In the genomic region with DNA sequence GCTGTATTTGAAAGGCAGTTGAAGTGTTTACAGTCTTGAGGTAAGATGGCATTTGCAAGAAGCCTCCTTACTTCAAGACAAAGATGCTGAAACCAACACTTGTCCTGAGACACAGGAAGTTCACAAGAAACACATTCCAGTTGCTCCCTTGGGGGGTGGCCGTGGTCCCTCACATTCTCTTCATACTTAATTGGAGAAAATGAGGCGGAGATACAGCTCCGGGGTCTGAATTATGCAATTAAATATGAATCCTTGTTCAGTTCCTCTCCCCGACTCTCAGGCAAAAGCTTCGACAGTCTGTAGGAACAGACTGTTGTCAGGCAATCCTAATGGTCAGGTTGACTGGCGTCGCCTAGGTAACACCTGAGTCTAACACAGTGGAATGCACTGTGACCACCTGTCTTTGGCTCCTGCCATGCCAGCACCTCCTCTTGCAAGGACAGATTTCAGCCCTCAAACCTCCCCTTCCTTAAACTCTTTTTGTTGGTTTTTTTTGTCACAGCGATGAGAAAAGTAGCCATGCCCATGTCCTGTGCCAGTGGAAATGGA, we compare ENCODE assay signal across 12 mouse cellular contexts.
DNase-seq lines count a peak whose midpoint lies in the region; ATAC-seq and TF ChIP-seq lines count a peak whose summit lies in the region.
"Had no signal": no experiment of that assay in that cellular context is flagged by ENCODE, and none has a peak within 500 bp of the region (broad histone marks: within the 10 kb centered on the region; RNA-seq: fewer than 3 reads in every experiment).

No protein-coding gene starts in this region.

- 80% methylated on average over 8 of the region's 8 CpGs for WGBS in heart, embryonic 16.5 days
- 82% methylated on average over 8 of the region's 8 CpGs for WGBS in heart, embryonic 11.5 days (ENCODE audit: insufficient replicate concordance)
- WGBS in lung, postnatal 0 days = 55% methylated on average over 8 of the region's 8 CpGs
- WGBS in forebrain, embryonic 15.5 days = 47% methylated on average over 8 of the region's 8 CpGs
- 68% methylated on average over 8 of the region's 8 CpGs for WGBS in neural tube, embryonic 13.5 days

- ATAC-seq in heart, embryonic 16.5 days (replicated peaks; ENCODE audit: extremely low read depth, insufficient read depth, low FRiP score) = no peak
- no peak for ATAC-seq in heart, embryonic 11.5 days (replicated peaks; ENCODE audit: insufficient number of reproducible peaks, low FRiP score, low TSS enrichment)
- no peak for ATAC-seq in lung, postnatal 0 days
- ATAC-seq in forebrain, embryonic 15.5 days (replicated peaks) = no peak
- ATAC-seq in neural tube, embryonic 13.5 days (ENCODE audit: low read depth) = no peak
- ATAC-seq: intestine, embryonic 16.5 days had no signal

- TF ChIP-seq EP300 in lung, postnatal 0 days (IDR thresholded peaks at IDR 0.05) = no peak

- H3K9ac ChIP-seq in heart, embryonic 16.5 days (ENCODE audit: low read length) = no peak overlapping the region
- no peak overlapping the region for H3K9ac ChIP-seq in heart, embryonic 11.5 days (ENCODE audit: low read depth, low read length)
- H3K9ac ChIP-seq in lung, postnatal 0 days (replicated peaks; ENCODE audit: low read depth) = no peak overlapping the region
- H3K9ac ChIP-seq in forebrain, embryonic 15.5 days (replicated peaks) = no peak overlapping the region
- H3K9ac ChIP-seq in neural tube, embryonic 13.5 days = no peak overlapping the region

- H3K36me3 ChIP-seq in heart, embryonic 16.5 days (ENCODE audit: control insufficient read depth, insufficient read depth) = no peaks in the 10 kb centered on the region
- no peaks in the 10 kb centered on the region for H3K36me3 ChIP-seq in heart, embryonic 11.5 days (ENCODE audit: control insufficient read depth, insufficient read depth, low read length)
- H3K36me3 ChIP-seq in lung, postnatal 0 days (ENCODE audit: insufficient read depth, low read length) = no peaks in the 10 kb centered on the region
- H3K36me3 ChIP-seq in forebrain, embryonic 15.5 days = no peaks in the 10 kb centered on the region
- no peaks in the 10 kb centered on the region for H3K36me3 ChIP-seq in neural tube, embryonic 13.5 days

- H3K27ac ChIP-seq in heart, embryonic 16.5 days (ENCODE audit: low read length) = peak overlapping the region; percentile 49
- no peak overlapping the region for H3K27ac ChIP-seq in heart, embryonic 11.5 days (ENCODE audit: low read depth, low read length)
- H3K27ac ChIP-seq in lung, postnatal 0 days (ENCODE audit: low read length) = peak overlapping the region; percentile 87
- H3K27ac ChIP-seq in forebrain, embryonic 15.5 days (replicated peaks) = peak overlapping the region; percentile 77
- H3K27ac ChIP-seq in neural tube, embryonic 13.5 days (replicated peaks) = peak overlapping the region; percentile 39

- no peak for TF ChIP-seq CTCF in lung, postnatal 0 days (IDR thresholded peaks at IDR 0.05)

- H3K4me2 ChIP-seq in heart, embryonic 16.5 days (ENCODE audit: low read depth, low read length) = no peak overlapping the region
- no peak overlapping the region for H3K4me2 ChIP-seq in heart, embryonic 11.5 days
- H3K4me2 ChIP-seq in lung, postnatal 0 days (replicated peaks; ENCODE audit: low read depth, low read length) = no peak overlapping the region
- H3K4me2 ChIP-seq in forebrain, embryonic 15.5 days (replicated peaks) = no peak overlapping the region
- no peak overlapping the region for H3K4me2 ChIP-seq in neural tube, embryonic 13.5 days

- DNase-seq in lung, postnatal 0 days (ENCODE audit: low spot score) = no peak
- DNase-seq in lung, postnatal 14 days = no peak
- no peak for DNase-seq in natural killer cell, adult 2 months (ENCODE audit: low spot score in 2 of 2)
- DNase-seq in adrenal gland, adult 18-20 months (ENCODE audit: low spot score in 2 of 2) = no peak
- DNase-seq: gastrocnemius, postnatal 36 days; thymus, postnatal 25 days had no signal

- no peaks in the 10 kb centered on the region for H3K9me3 ChIP-seq in heart, embryonic 16.5 days (replicated peaks; ENCODE audit: control insufficient read depth, low read length)
- no peaks in the 10 kb centered on the region for H3K9me3 ChIP-seq in heart, embryonic 11.5 days (replicated peaks; ENCODE audit: control insufficient read depth, low read length)
- H3K9me3 ChIP-seq in lung, postnatal 0 days (ENCODE audit: low read length) = no peaks in the 10 kb centered on the region
- H3K9me3 ChIP-seq in forebrain, embryonic 15.5 days = 0 out of 2 replicates have a peak, but pooled peaks cover 6% of the 10 kb centered on the region
- H3K9me3 ChIP-seq in neural tube, embryonic 13.5 days = no peaks in the 10 kb centered on the region

- H3K27me3 ChIP-seq in heart, embryonic 16.5 days (ENCODE audit: control insufficient read depth, insufficient read depth, low read length) = no peaks in the 10 kb centered on the region
- H3K27me3 ChIP-seq in heart, embryonic 11.5 days (ENCODE audit: control insufficient read depth, insufficient read depth, low read length) = no peaks in the 10 kb centered on the region
- H3K27me3 ChIP-seq in lung, postnatal 0 days (replicated peaks; ENCODE audit: insufficient read depth, low read length) = no peaks in the 10 kb centered on the region
- no peaks in the 10 kb centered on the region for H3K27me3 ChIP-seq in forebrain, embryonic 15.5 days
- H3K27me3 ChIP-seq in neural tube, embryonic 13.5 days = peaks cover 9% of the 10 kb centered on the region; the same call in 1 of the 2 replicates

- H3K4me3 ChIP-seq in heart, embryonic 16.5 days (ENCODE audit: low read length) = no peak overlapping the region
- H3K4me3 ChIP-seq in heart, embryonic 11.5 days (ENCODE audit: low read depth, low read length) = no peak overlapping the region
- no peak overlapping the region for H3K4me3 ChIP-seq in lung, postnatal 0 days (ENCODE audit: low read depth, low read length)
- no peak overlapping the region for H3K4me3 ChIP-seq in forebrain, embryonic 15.5 days
- H3K4me3 ChIP-seq in neural tube, embryonic 13.5 days = no peak overlapping the region
- H3K4me3 ChIP-seq: erythroblast, embryonic 14.5 days had no signal

- peaks cover 17% of the 10 kb centered on the region for H3K4me1 ChIP-seq in heart, embryonic 16.5 days (ENCODE audit: control insufficient read depth, insufficient read depth, low read length)
- peaks cover 14% of the 10 kb centered on the region for H3K4me1 ChIP-seq in heart, embryonic 11.5 days (ENCODE audit: control insufficient read depth, insufficient read depth, low read length)
- H3K4me1 ChIP-seq in lung, postnatal 0 days (ENCODE audit: insufficient read depth, low read depth, low read length) = peaks cover 26% of the 10 kb centered on the region
- H3K4me1 ChIP-seq in forebrain, embryonic 15.5 days = peaks cover 31% of the 10 kb centered on the region
- peaks cover 45% of the 10 kb centered on the region for H3K4me1 ChIP-seq in neural tube, embryonic 13.5 days (replicated peaks)
